Mouse (Mus musculus): ENCODE measurements at regions not wholly inside any gene's neighbourhood (a gene's known extent, or its start where the extent isn't known, plus 50 kb on each side); places are given as distances from the start of the nearest gene placed in this dataset.

GRCm38 (mm10) chr7:58557535-58557934, 98.4 kb upstream of the Atp10a start:
- ATAC-seq: no peak
- TF ChIP-seq EP300 (IDR thresholded peaks at IDR 0.05; ENCODE audit: low read depth): no peak
- no peak for TF ChIP-seq CTCF (IDR thresholded peaks at IDR 0.05; ENCODE audit: low read depth)
- no peaks in the 10 kb centered on the region for H3K9me3 ChIP-seq (ENCODE audit: low read length)

DNA sequence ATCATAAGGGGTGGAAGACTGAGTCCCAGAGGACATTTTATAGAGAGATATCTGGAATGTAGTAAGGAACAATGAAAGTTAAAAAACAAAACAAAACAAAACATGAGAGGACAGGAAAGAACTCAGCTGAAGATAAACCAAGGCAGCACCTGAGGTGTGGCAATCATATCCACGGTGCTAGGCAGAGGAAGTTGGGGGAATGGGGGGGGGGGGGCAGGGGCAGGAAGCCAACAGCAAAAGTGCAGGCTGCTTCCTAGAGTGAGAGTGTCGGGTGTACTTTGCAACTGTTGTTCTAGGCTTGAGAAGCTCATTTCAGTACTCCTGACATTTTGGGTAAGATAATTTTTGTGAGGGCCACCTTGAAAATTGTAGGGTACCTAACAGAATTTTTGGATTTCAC, 87.2 kb upstream of the Atp10a start:
- 9% methylated on average over 2 of the region's 2 CpGs for WGBS (ENCODE audit: insufficient replicate concordance)
- Histone ChIP-seq H3K27ac (ENCODE audit: low read depth) (no peak overlapping the region), H3K4me1 (ENCODE audit: insufficient read depth) (no peaks in the 10 kb centered on the region), H3K4me2 (ENCODE audit: low read depth, low read length) (no peak overlapping the region), H3K9me3 (ENCODE audit: low read length) (no peaks in the 10 kb centered on the region), H3K4me3 (ENCODE audit: low read depth, low read length) (no peak overlapping the region), H3K9ac (replicated peaks) (no peak overlapping the region), H3K36me3 (replicated peaks; ENCODE audit: insufficient read depth, low read length) (no peaks in the 10 kb centered on the region), H3K27me3 (ENCODE audit: insufficient read depth, low read length) (no peaks in the 10 kb centered on the region)
- TF ChIP-seq CTCF (IDR thresholded peaks at IDR 0.05; ENCODE audit: low read depth): no peak
- TF ChIP-seq EP300 (IDR thresholded peaks at IDR 0.05; ENCODE audit: low read depth): no peak
- DNase-seq: no peak
- no peak for ATAC-seq

More at GRCm38 (mm10) chr7:58557535-58557934, 98.4 kb upstream of the Atp10a start:
- no peaks in the 10 kb centered on the region for H3K4me1 ChIP-seq (ENCODE audit: insufficient read depth)
- no peak for DNase-seq
- no peak overlapping the region for H3K4me2 ChIP-seq (ENCODE audit: low read depth, low read length)
- no peaks in the 10 kb centered on the region for H3K36me3 ChIP-seq (replicated peaks; ENCODE audit: insufficient read depth, low read length)
- H3K4me3 ChIP-seq (ENCODE audit: low read depth, low read length): no peak overlapping the region
- no peaks in the 10 kb centered on the region for H3K27me3 ChIP-seq (ENCODE audit: insufficient read depth, low read length)
- H3K27ac ChIP-seq (ENCODE audit: low read depth): no peak overlapping the region
- H3K9ac ChIP-seq (replicated peaks): no peak overlapping the region

GRCm38 (mm10) chr7:58584241-58584820, 71.6 kb upstream of the Atp10a start:
- H3K4me2 ChIP-seq (ENCODE audit: low read depth, low read length): no peak overlapping the region
- ATAC-seq (peak; percentile 36; the same call in 1 of the 2 replicates), DNase-seq (peak; percentile 46)
- no peak overlapping the region for H3K4me3 ChIP-seq (ENCODE audit: low read depth, low read length)
- H3K36me3 ChIP-seq (replicated peaks; ENCODE audit: insufficient read depth, low read length): no peaks in the 10 kb centered on the region
- no peak overlapping the region for H3K27ac ChIP-seq (ENCODE audit: low read depth)
- H3K9me3 ChIP-seq (ENCODE audit: low read length): no peaks in the 10 kb centered on the region
- H3K9ac ChIP-seq (replicated peaks): no peak overlapping the region
- WGBS (ENCODE audit: insufficient replicate concordance): 14% methylated on average over 4 of the region's 4 CpGs
- H3K4me1 ChIP-seq (ENCODE audit: insufficient read depth): no peaks in the 10 kb centered on the region
- TF ChIP-seq CTCF (IDR thresholded peaks at IDR 0.05; ENCODE audit: low read depth): peak; percentile 93
- no peak for TF ChIP-seq EP300 (IDR thresholded peaks at IDR 0.05; ENCODE audit: low read depth)
- H3K27me3 ChIP-seq (ENCODE audit: insufficient read depth, low read length): no peaks in the 10 kb centered on the region

DNA sequence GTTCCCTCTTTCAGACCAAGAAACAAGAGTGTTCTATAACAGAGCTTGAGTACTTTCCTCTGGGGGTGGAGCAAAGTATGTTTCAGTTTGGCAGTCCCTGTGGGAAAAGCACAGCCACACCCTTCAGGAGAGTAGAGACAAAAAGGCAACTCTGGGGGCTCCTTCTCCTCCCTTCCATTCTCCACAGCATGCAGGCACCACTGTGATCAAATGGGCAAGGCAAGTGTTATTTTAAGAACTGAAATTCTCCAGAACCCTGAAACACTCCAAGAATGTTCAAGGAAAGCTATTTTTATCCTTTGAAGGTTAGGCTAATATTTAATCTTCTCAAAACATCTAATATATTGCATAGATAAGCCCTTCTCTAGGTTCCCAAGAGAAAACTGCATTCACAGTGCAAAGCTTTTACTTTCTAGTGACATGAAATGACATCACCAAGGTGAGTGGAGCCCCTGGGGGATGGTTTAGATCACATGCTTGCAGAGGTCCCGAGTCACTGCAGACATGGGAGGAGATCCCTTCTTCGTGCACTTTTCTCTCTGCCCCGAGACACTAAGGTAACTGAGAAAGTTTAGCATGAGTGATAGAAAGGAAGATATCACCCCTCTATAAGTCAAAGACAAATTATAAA, 70.2 kb upstream of the Atp10a start:
- no peak for ATAC-seq

GRCm38 (mm10) chr7:58595951-58596350, 60.0 kb upstream of the Atp10a start:
- ATAC-seq: no peak
- H3K27me3 ChIP-seq (ENCODE audit: insufficient read depth, low read length): no peaks in the 10 kb centered on the region
- DNase-seq: no peak
- TF ChIP-seq EP300 (IDR thresholded peaks at IDR 0.05; ENCODE audit: low read depth): no peak
- TF ChIP-seq CTCF (IDR thresholded peaks at IDR 0.05; ENCODE audit: low read depth): no peak
- no peak overlapping the region for H3K4me2 ChIP-seq (ENCODE audit: low read depth, low read length)
- H3K9me3 ChIP-seq (ENCODE audit: low read length): no peaks in the 10 kb centered on the region
- H3K4me1 ChIP-seq (ENCODE audit: insufficient read depth): no peaks in the 10 kb centered on the region
- no peak overlapping the region for H3K27ac ChIP-seq (ENCODE audit: low read depth)
- WGBS (ENCODE audit: insufficient replicate concordance): 70% methylated on average over 1 of the region's 1 CpGs
- no peak overlapping the region for H3K9ac ChIP-seq (replicated peaks)
- H3K36me3 ChIP-seq (replicated peaks; ENCODE audit: insufficient read depth, low read length): no peaks in the 10 kb centered on the region
- H3K4me3 ChIP-seq (ENCODE audit: low read depth, low read length): no peak overlapping the region

More for the DNA sequence above, 70.2 kb upstream of the Atp10a start:
- H3K4me3 ChIP-seq (ENCODE audit: low read depth, low read length): no peak overlapping the region
- H3K27me3 ChIP-seq (ENCODE audit: insufficient read depth, low read length): no peaks in the 10 kb centered on the region
- no peak overlapping the region for H3K4me2 ChIP-seq (ENCODE audit: low read depth, low read length)
- no peak for TF ChIP-seq CTCF (IDR thresholded peaks at IDR 0.05; ENCODE audit: low read depth)
- H3K4me1 ChIP-seq (ENCODE audit: insufficient read depth): no peaks in the 10 kb centered on the region
- no peak overlapping the region for H3K27ac ChIP-seq (ENCODE audit: low read depth)
- 61% methylated on average over 3 of the region's 3 CpGs for WGBS (ENCODE audit: insufficient replicate concordance)
- no peaks in the 10 kb centered on the region for H3K36me3 ChIP-seq (replicated peaks; ENCODE audit: insufficient read depth, low read length)
- no peak for DNase-seq
- H3K9ac ChIP-seq (replicated peaks): no peak overlapping the region
- no peaks in the 10 kb centered on the region for H3K9me3 ChIP-seq (ENCODE audit: low read length)

All from liver, postnatal 0 days (tissue).